ENCODE assay signal across 19 mouse cellular contexts in the genomic region with DNA sequence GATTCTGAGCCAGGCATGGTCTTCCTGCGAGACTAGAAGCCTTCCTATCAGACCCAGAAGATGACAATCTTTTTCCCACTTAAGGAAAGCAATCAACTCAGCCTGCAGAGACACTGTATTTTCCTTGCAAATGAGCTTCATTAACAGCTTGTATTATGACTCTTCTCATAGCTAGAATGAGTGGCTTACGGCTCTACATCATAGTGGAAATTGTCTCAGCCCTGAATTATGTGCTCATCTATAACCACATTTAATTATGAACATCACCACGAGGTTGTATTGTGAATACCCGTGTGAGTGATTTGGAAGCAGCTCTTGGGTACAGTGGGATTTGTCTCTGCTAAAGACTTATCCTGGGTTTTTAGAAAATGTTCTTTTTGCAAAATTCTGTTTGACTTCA.
"Had no signal": no experiment of that assay in that cellular context is flagged by ENCODE, and none has a peak within 500 bp of the region (broad histone marks: within the 10 kb centered on the region; RNA-seq: fewer than 3 reads in every experiment).

No protein-coding gene starts in this region.

- H3K27ac ChIP-seq: kidney, postnatal 0 days; layer of hippocampus, adult 2 months; limb, embryonic 10.5 days; limb, embryonic 13.5 days; liver, embryonic 12.5 days; liver, embryonic 15.5 days; lung, embryonic 15.5 days; midbrain, embryonic 10.5 days; midbrain, embryonic 13.5 days; stomach, postnatal 0 days had no signal

- H3K36me3 ChIP-seq: limb, embryonic 10.5 days; limb, embryonic 13.5 days; liver, embryonic 12.5 days; liver, embryonic 15.5 days; lung, embryonic 15.5 days; midbrain, embryonic 10.5 days; midbrain, embryonic 13.5 days had no signal

- H3K27me3 ChIP-seq: limb, embryonic 13.5 days; liver, embryonic 12.5 days; liver, embryonic 15.5 days; lung, embryonic 15.5 days; midbrain, embryonic 13.5 days had no signal

- H3K9me3 ChIP-seq: limb, embryonic 10.5 days; limb, embryonic 13.5 days; liver, embryonic 12.5 days; liver, embryonic 15.5 days; lung, embryonic 15.5 days; midbrain, embryonic 10.5 days; midbrain, embryonic 13.5 days had no signal

- H3K4me3 ChIP-seq: layer of hippocampus, adult 2 months; limb, embryonic 10.5 days; limb, embryonic 13.5 days; liver, embryonic 12.5 days; liver, embryonic 15.5 days; lung, embryonic 15.5 days; megakaryocyte, embryonic 14.5 days; midbrain, embryonic 10.5 days; midbrain, embryonic 13.5 days had no signal

- H3K4me1 ChIP-seq: limb, embryonic 10.5 days; limb, embryonic 13.5 days; lung, embryonic 15.5 days; megakaryocyte, embryonic 14.5 days; midbrain, embryonic 10.5 days; midbrain, embryonic 13.5 days had no signal

- H3K4me2 ChIP-seq: limb, embryonic 13.5 days; liver, embryonic 12.5 days; liver, embryonic 15.5 days; lung, embryonic 15.5 days; midbrain, embryonic 13.5 days had no signal

- ATAC-seq: liver, embryonic 12.5 days; midbrain, embryonic 13.5 days had no signal

- DNase-seq: kidney, adult 2 months; kidney, postnatal 25 days; layer of hippocampus, adult 9-11 months; liver; lung, adult 18-20 months; lung, postnatal 10 days; lung, postnatal 36 days; thymus, postnatal 25 days had no signal

- H3K9ac ChIP-seq: limb, embryonic 13.5 days; liver, embryonic 12.5 days; liver, embryonic 15.5 days; lung, embryonic 15.5 days; midbrain, embryonic 13.5 days had no signal
